Mouse (Mus musculus) cerebellum, adult 2 months (tissue): ENCODE measurements around the gene Hoxc9. TPM values are rescaled to one million over a fixed set of nuclear protein-coding genes. Genes with fewer than 3 reads are reported as not detected.

Experiments
- DNase-seq, 2 experiments: peaks; one replicate each; pipeline ENCODE4 v3.0.0; 2021
- H3K27ac ChIP-seq: fragments of 200-500 bp; 2 replicates; pipeline ENCODE4 v1.5.1; 2012; ENCODE audit warnings: low read length, control low read depth, inconsistent platforms; ENCODE audit not compliant: insufficient read depth
- H3K27me3 ChIP-seq: fragments of 200-500 bp; 2 replicates; pipeline ENCODE4 v1.6.1; 2012; ENCODE audit warnings: inconsistent platforms, mild to moderate bottlenecking, low read length, moderate library complexity; ENCODE audit not compliant: control insufficient read depth, insufficient read depth
- H3K4me1 ChIP-seq: fragments of 200-500 bp; 2 replicates; pipeline ENCODE4 v1.6.1; 2011; ENCODE audit warnings: low read length; ENCODE audit not compliant: control insufficient read depth, insufficient read depth
- H3K4me3 ChIP-seq: fragments of 200-500 bp; replicated peaks from 2 replicates; pipeline ENCODE3; 2011; ENCODE audit warnings: mild to moderate bottlenecking, low read depth, low read length, control low read depth; ENCODE audit not compliant: insufficient read depth
- CTCF ChIP-seq: fragments of 200-500 bp; IDR thresholded peaks from 2 replicates; pipeline ENCODE4 v1.5.1; 2011; ENCODE audit warnings: low read depth, mild to moderate bottlenecking, control low read depth, low read length, moderate library complexity, borderline replicate concordance; ENCODE audit not compliant: insufficient read depth
- POLR2A ChIP-seq: fragments of 200-500 bp; IDR thresholded peaks from 2 replicates; pipeline ENCODE4 v1.6.1; 2011; ENCODE audit warnings: low read length, control low read depth, borderline replicate concordance; ENCODE audit not compliant: insufficient read depth
- WGBS: fragments of 180-500 bp; shearing (Covaris S2); methylation state at CpG from one replicate; pipeline ENCODE4 v1.1.7; 2018; 5-methylcytosine and 5-hydroxymethylcytosine counted together
- polyA plus RNA-seq: library from polyadenylated mRNA; depleted of rRNA; stranded (reverse); fragments of >200 nt; gene quantifications from 2 replicates; pipeline ENCODE4 v1.2.3, GENCODE M21; 2012

The Hoxc9 gene
- polyA plus RNA-seq, 1 experiment = not detected

DNA sequence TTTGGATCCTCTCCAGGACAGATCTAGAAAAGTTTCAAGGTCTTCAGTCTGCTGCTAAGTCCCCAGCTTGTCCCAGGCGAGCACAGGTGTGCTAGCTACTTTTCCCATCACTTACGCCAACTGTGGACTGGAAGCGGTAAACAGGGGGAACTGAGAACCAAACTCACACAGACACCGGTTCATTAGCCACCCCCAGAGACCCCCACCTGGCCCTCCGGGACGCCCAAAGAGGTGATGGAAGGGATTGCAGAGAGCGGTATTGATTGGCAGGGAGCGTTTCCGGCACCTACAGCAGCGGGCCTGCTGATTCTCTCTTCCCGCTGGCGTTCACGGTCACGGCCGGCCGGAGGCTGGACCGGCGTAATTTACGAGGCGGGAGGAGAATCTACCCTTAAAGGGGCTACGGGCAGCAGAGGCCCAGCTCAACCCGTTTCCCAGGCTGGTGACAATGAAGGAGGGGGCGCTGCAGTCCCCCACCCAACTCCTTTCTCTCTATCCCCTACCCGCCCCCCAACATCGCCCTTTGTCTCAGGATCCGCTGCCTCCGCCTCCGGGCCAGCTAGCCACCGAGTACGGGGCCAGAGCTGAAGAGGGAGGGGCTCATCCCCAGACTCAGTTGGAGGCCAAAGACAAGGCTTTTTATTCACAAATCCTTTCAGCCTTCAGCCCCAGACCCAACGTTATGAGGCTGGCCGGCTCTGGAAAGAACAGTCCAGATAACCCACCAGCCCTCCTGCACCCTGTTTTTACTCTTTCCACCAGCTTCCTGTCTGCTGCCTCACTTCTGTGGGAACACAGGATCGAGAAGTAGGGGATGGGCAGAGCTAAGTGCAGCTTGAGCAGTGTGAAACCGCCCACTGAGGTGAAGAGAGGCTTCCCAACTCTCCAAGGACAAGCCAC lies 36.7 kb upstream of the Hoxc9 start:
- no peak overlapping the region for H3K4me3 ChIP-seq
- DNase-seq = no peak
- H3K4me1 ChIP-seq = no peaks in the 10 kb centered on the region
- H3K27me3 ChIP-seq = peaks cover 7% of the 10 kb centered on the region; the same call in 1 of the 2 replicates
- 2% methylated on average over 34 of the region's 34 CpGs for WGBS
- no peak for TF ChIP-seq CTCF
- no peak for TF ChIP-seq POLR2A
- no peak overlapping the region for H3K27ac ChIP-seq

GRCm38 (mm10) chr15:102942739-102943467 lies 33.3 kb upstream of the Hoxc9 start:
- TF ChIP-seq CTCF (no peak), POLR2A (no peak)
- Histone ChIP-seq H3K27ac (no peak overlapping the region), H3K27me3 (peaks cover 4% of the 10 kb centered on the region; the same call in 1 of the 2 replicates), H3K4me3 (no peak overlapping the region), H3K4me1 (no peaks in the 10 kb centered on the region)
- WGBS = 1% methylated on average over 53 of the region's 53 CpGs
- no peak for DNase-seq

DNA sequence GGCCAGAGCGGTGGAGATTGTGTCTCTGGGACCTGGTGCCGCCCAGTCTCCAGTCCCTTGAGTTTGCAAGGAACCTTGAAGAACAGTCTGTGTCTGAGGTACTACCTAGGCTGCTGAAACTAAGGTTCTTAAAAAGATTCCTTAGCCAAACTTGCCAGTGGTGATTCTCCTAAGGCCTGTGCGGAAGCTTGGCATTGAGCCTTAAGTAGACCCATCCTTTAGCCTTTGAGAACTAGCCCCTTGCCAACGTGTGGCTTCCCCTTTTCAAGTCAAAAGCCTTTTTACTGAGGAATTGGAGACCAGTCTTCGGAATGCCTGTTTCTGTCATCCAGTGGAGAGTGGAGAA lies 32.8 kb upstream of the Hoxc9 start:
- peaks cover 5% of the 10 kb centered on the region; the same call in 1 of the 2 replicates for H3K27me3 ChIP-seq
- no peak for DNase-seq
- WGBS = 5% methylated on average over 5 of the region's 5 CpGs
- TF ChIP-seq POLR2A (no peak), CTCF (no peak)
- no peak overlapping the region for H3K4me3 ChIP-seq
- no peaks in the 10 kb centered on the region for H3K4me1 ChIP-seq
- no peak overlapping the region for H3K27ac ChIP-seq

DNA sequence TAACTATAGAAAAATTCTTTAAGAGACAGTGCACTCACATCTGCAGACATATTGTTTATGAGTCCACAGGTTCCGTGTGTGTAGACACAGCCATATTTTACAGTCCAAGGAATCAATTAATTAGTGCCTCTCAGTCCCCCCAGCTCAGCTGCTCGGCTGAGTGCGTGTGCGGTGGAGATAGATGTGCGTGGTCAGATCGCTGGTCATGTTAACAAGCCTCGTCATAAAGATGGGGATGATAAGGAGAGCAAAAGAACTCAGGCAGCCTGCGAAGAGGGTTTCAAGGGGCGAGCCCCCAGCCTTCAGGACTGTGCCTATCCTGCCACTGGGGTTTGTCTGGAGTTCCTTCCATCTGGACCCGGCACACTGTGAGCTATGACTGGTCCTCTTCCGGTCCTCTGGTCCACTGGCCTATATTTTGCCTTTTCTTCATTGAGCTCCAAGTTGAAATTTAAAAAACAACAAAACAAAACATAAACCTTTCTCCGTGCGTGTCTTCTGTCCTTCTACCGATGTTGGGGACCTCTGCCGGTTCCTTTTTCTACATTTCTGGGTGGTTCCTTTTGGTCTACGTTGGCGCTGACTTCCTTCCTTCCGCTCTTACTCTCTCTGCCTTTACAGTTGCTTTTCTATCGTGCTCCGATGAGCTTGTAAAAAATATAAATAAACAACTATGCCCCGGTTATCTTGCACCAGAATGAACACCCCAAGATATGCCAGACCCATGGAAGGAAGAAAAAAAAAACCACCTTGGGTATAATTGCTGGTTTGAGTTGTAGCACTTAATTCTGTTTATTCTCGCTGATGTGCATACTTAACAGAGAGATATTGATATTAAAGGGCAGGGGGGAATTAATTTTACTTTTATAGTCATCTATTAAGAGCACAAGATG lies 30.8 kb upstream of the Hoxc9 start:
- Histone ChIP-seq H3K4me3 (no peak overlapping the region), H3K27ac (no peak overlapping the region), H3K27me3 (peaks cover 5% of the 10 kb centered on the region; the same call in 1 of the 2 replicates), H3K4me1 (no peaks in the 10 kb centered on the region)
- TF ChIP-seq CTCF (no peak), POLR2A (no peak)
- no peak for DNase-seq
- WGBS = 15% methylated on average over 22 of the region's 22 CpGs

- 2% methylated on average over 9 of the region's 9 CpGs for WGBS
- TF ChIP-seq CTCF = no peak
- no peak for TF ChIP-seq POLR2A
- Histone ChIP-seq H3K27me3 (peaks cover 8% of the 10 kb centered on the region; the same call in 1 of the 2 replicates), H3K4me3 (no peak overlapping the region), H3K27ac (no peak overlapping the region), H3K4me1 (no peaks in the 10 kb centered on the region)
- no peak for DNase-seq
Measured at GRCm38 (mm10) chr15:102947276-102947675, 29.0 kb upstream of the Hoxc9 start.

DNA sequence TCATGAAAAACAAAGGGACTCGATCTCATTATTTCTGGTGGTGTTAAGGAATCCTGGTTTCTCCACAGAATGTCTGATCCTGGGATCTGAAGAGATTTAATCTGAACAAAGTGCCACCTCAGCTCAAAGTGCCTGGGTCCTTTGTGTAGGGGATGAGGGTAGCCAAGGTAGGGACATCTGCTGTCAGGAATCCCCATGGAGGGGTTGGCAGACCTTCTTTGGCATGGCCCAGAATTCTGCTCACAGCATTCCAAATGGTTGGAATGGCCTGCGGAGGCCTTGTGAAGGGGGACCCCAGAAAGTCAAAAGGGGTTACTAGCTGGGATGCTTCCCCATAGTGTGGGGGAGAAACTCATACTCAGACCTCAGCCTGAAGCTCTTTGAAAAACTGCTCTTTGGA lies 27.4 kb upstream of the Hoxc9 start:
- Histone ChIP-seq H3K27ac (no peak overlapping the region), H3K4me3 (no peak overlapping the region), H3K27me3 (peaks cover 8% of the 10 kb centered on the region; the same call in 1 of the 2 replicates), H3K4me1 (no peaks in the 10 kb centered on the region)
- TF ChIP-seq POLR2A (no peak), CTCF (no peak)
- 13% methylated on average over 2 of the region's 2 CpGs for WGBS
- DNase-seq = no peak

GRCm38 (mm10) chr15:102949696-102950095 lies 26.5 kb upstream of the Hoxc9 start:
- Histone ChIP-seq H3K4me3 (no peak overlapping the region), H3K4me1 (no peaks in the 10 kb centered on the region), H3K27ac (no peak overlapping the region), H3K27me3 (peaks cover 9% of the 10 kb centered on the region; the same call in 1 of the 2 replicates)
- DNase-seq = no peak
- 3% methylated on average over 20 of the region's 20 CpGs for WGBS
- TF ChIP-seq CTCF = no peak
- TF ChIP-seq POLR2A = no peak
